8 mouse cellular contexts compared by ENCODE assay signal in the genomic region with DNA sequence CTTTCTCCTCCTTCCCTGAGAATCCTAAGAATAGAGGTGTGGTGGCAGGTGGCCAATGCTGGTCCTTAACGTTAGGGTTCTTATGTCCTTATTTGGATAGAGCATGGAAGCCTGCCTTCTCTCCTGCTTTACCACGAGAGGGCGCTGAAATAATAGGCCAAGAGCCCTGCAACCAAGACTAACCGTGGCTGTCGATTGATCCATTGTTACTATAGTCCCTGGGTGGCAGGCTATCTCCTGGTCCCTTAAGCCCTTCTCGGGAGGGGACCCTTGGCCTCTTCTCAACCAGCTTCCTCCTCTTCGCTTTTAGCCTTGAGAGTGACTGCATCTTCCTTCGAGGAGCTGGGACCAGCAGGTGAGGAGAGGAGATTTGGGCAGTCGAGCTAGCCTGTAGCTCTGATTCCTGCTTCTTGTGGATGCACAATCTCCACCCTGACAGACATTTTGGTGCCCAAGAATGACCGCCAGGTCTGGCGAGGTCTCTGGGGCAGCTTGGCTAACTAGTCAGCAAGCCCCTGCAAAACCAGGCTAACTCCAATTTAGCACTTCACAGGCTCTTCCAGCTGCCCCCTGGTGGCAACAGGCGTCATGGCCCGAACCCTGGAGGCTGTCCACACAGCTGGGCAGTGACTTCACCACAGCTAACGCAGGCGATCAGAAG. TPM values are rescaled to one million over a fixed set of nuclear protein-coding genes. Genes with fewer than 3 reads are reported as not detected.
DNase-seq lines count a peak whose midpoint lies in the region; ATAC-seq and TF ChIP-seq lines count a peak whose summit lies in the region.

No protein-coding gene starts in this region.

- TF ChIP-seq EP300 in stomach, postnatal 0 days (optimal IDR thresholded peaks at IDR 0.05), result no peak

- peak overlapping the region; percentile 63 for H3K4me2 ChIP-seq in forebrain, embryonic 13.5 days
- H3K4me2 ChIP-seq in liver, embryonic 15.5 days, result peak overlapping the region; percentile 58
- H3K4me2 ChIP-seq in neural tube, embryonic 12.5 days (replicated peaks), result peak overlapping the region; percentile 60
- peak overlapping the region; percentile 44 for H3K4me2 ChIP-seq in stomach, postnatal 0 days (replicated peaks; ENCODE audit: low read depth)

- no peak overlapping the region for H3K27ac ChIP-seq in forebrain, embryonic 13.5 days
- H3K27ac ChIP-seq in liver, embryonic 15.5 days (replicated peaks), result no peak overlapping the region
- H3K27ac ChIP-seq in neural tube, embryonic 12.5 days, result no peak overlapping the region
- H3K27ac ChIP-seq in stomach, postnatal 0 days (replicated peaks), result no peak overlapping the region

- TF ChIP-seq CTCF in stomach, postnatal 0 days (IDR thresholded peaks at IDR 0.05; ENCODE audit: low read depth), result peak; percentile 83

- no peaks in the 10 kb centered on the region for H3K36me3 ChIP-seq in forebrain, embryonic 13.5 days (ENCODE audit: poor library complexity, severe bottlenecking)
- no peaks in the 10 kb centered on the region for H3K36me3 ChIP-seq in liver, embryonic 15.5 days (replicated peaks)
- H3K36me3 ChIP-seq in neural tube, embryonic 12.5 days, result no peaks in the 10 kb centered on the region
- no peaks in the 10 kb centered on the region for H3K36me3 ChIP-seq in stomach, postnatal 0 days (ENCODE audit: control insufficient read depth, insufficient read depth, low read length)

- 4% methylated on average over 15 of the region's 15 CpGs for WGBS in forebrain, embryonic 13.5 days
- WGBS in liver, embryonic 15.5 days (ENCODE audit: insufficient replicate concordance), result 4% methylated on average over 15 of the region's 15 CpGs
- WGBS in neural tube, embryonic 12.5 days, result 3% methylated on average over 15 of the region's 15 CpGs
- WGBS in stomach, postnatal 0 days, result 7% methylated on average over 15 of the region's 15 CpGs

- peak overlapping the region; percentile 31 for H3K4me3 ChIP-seq in forebrain, embryonic 13.5 days
- H3K4me3 ChIP-seq in liver, embryonic 15.5 days (replicated peaks), result 0 out of 2 replicates have a peak overlapping the region, but pooled peaks have one; percentile 7
- peak overlapping the region; percentile 28 for H3K4me3 ChIP-seq in neural tube, embryonic 12.5 days
- no peak overlapping the region for H3K4me3 ChIP-seq in stomach, postnatal 0 days (ENCODE audit: low read depth, low read length)

- peak; percentile 62 for ATAC-seq in cerebellum, adult (ENCODE audit: insufficient number of reproducible peaks, low FRiP score, low TSS enrichment)
- peak; percentile 90 for ATAC-seq in forebrain, embryonic 13.5 days
- peak; percentile 61; the same call in 1 of the 2 replicates for ATAC-seq in liver, embryonic 15.5 days (ENCODE audit: insufficient read depth)
- peak; percentile 89 for ATAC-seq in neural tube, embryonic 12.5 days (ENCODE audit: low FRiP score, low read depth)
- peak; percentile 87 for ATAC-seq in stomach, postnatal 0 days (ENCODE audit: low FRiP score, low TSS enrichment)

- intact Hi-C loops in heart, postnatal 10 days (cut with DNase I), result loop anchor here (1.0 to 2.0 kb wide), 3 partner anchors 93 to 210 kb away; no protein-coding TSS in a partner anchor

- no peaks in the 10 kb centered on the region for H3K27me3 ChIP-seq in forebrain, embryonic 13.5 days
- 0 out of 2 replicates have a peak, but pooled peaks cover 9% of the 10 kb centered on the region for H3K27me3 ChIP-seq in liver, embryonic 15.5 days
- H3K27me3 ChIP-seq in neural tube, embryonic 12.5 days (replicated peaks), result no peaks in the 10 kb centered on the region
- H3K27me3 ChIP-seq in stomach, postnatal 0 days (ENCODE audit: control insufficient read depth, insufficient read depth, low read length), result no peaks in the 10 kb centered on the region

- peak; percentile 89 for DNase-seq in ES-CJ7 (ENCODE audit: low read depth, low spot score)
- DNase-seq in heart, postnatal 10 days, result peak; percentile 81 to 89
- peak; percentile 87 to 90 for DNase-seq in kidney, postnatal 4 days
- peak; percentile 83 for DNase-seq in stomach, postnatal 0 days (ENCODE audit: low spot score)

- peaks cover 3% of the 10 kb centered on the region for H3K4me1 ChIP-seq in forebrain, embryonic 13.5 days
- peaks cover 4% of the 10 kb centered on the region for H3K4me1 ChIP-seq in liver, embryonic 15.5 days (replicated peaks)
- H3K4me1 ChIP-seq in neural tube, embryonic 12.5 days, result peaks cover 3% of the 10 kb centered on the region
- no peaks in the 10 kb centered on the region for H3K4me1 ChIP-seq in stomach, postnatal 0 days (replicated peaks; ENCODE audit: control insufficient read depth, insufficient read depth)

- no peaks in the 10 kb centered on the region for H3K9me3 ChIP-seq in forebrain, embryonic 13.5 days (replicated peaks)
- no peaks in the 10 kb centered on the region for H3K9me3 ChIP-seq in liver, embryonic 15.5 days (replicated peaks)
- H3K9me3 ChIP-seq in neural tube, embryonic 12.5 days, result no peaks in the 10 kb centered on the region
- H3K9me3 ChIP-seq in stomach, postnatal 0 days (ENCODE audit: control insufficient read depth, low read length), result no peaks in the 10 kb centered on the region

- H3K9ac ChIP-seq in forebrain, embryonic 13.5 days, result peak overlapping the region; percentile 60
- H3K9ac ChIP-seq in liver, embryonic 15.5 days, result no peak overlapping the region
- H3K9ac ChIP-seq in neural tube, embryonic 12.5 days, result 0 out of 2 replicates have a peak overlapping the region, but pooled peaks have one; percentile 17
- no peak overlapping the region; the same call in 1 of the 2 replicates for H3K9ac ChIP-seq in stomach, postnatal 0 days (ENCODE audit: low read length)

RNA-seq across cellular contexts. Expression of a gene that starts 40.6 kb away (rescaled TPM):
- polyA plus RNA-seq in forebrain, embryonic 13.5 days (2015; fragmentation: Nextera tagmentation; extraction: Ambion mirVana), result 14.3 and 18.6 TPM in 2 replicates
- total RNA-seq in heart, postnatal 10 days (2021), result 1 to 10 TPM; 6.3 to 7.0 TPM
- polyA plus RNA-seq in liver, embryonic 15.5 days (2015; fragmentation: Nextera tagmentation; extraction: Ambion mirVana), result 2.4 and 2.7 TPM in 2 replicates
- polyA plus RNA-seq in neural tube, embryonic 12.5 days (2016; fragmentation: Nextera tagmentation; extraction: Ambion mirVana), result 12.6 and 14.4 TPM in 2 replicates
- polyA plus RNA-seq in stomach, postnatal 0 days (2015; fragmentation: Nextera tagmentation; extraction: Ambion mirVana), result 6.2 and 7.9 TPM in 2 replicates

RNA-seq across cellular contexts. Expression of a gene that starts 58.0 kb away (rescaled TPM):
- 0.12 and 0.26 TPM in 2 replicates for polyA plus RNA-seq in forebrain, embryonic 13.5 days (2015; fragmentation: Nextera tagmentation; extraction: Ambion mirVana)
- total RNA-seq in heart, postnatal 10 days (2021), result 1 to 10 TPM in 1 of 2 experiments, under 1 TPM in 1; 0.84 to 1.0 TPM
- polyA plus RNA-seq in liver, embryonic 15.5 days (2015; fragmentation: Nextera tagmentation; extraction: Ambion mirVana), result 0.35 and 0.62 TPM in 2 replicates
- polyA plus RNA-seq in neural tube, embryonic 12.5 days (2016; fragmentation: Nextera tagmentation; extraction: Ambion mirVana), result 0.17 and 0.39 TPM in 2 replicates
- polyA plus RNA-seq in stomach, postnatal 0 days (2015; fragmentation: Nextera tagmentation; extraction: Ambion mirVana), result 0.44 and 0.62 TPM in 2 replicates

Comparison
In these comparisons a context has a peak if more than half of its experiments do, and no peak if none do; other contexts are left out.
1. H3K9ac ChIP-seq: peak in forebrain, embryonic 13.5 days (single experiment) and neural tube, embryonic 12.5 days (single experiment); none in liver, embryonic 15.5 days (single experiment) and stomach, postnatal 0 days (single experiment).
2. Peak in every context shown above with its lines, with median percentiles within 50 percentile points of each other: DNase-seq, ATAC-seq and H3K4me2 ChIP-seq.